Mouse (Mus musculus) stomach, postnatal 0 days (tissue): ENCODE data around the gene Rad51b. TPM values are rescaled to one million over a fixed set of nuclear protein-coding genes. Genes with fewer than 3 reads are reported as not detected.
A peak's percentile ranks its signal among the peaks of the same experiment; 100 is the strongest.

ENCODE experiments used
- ATAC-seq: fragments of 200-750 bp; cut with Nextera tagmentation; 2 replicates; pipeline ENCODE4 v1.8.0; 2017; ENCODE audit not compliant: low FRiP score, low TSS enrichment
- DNase-seq: peaks from one replicate; pipeline ENCODE4 v3.0.0-alpha.2; 2016; ENCODE audit warnings: low spot score
- H3K27ac ChIP-seq: fragments of 300-500 bp; sonication (generic); replicated peaks from 2 replicates; pipeline ENCODE4 v1.5.1; 2014; ENCODE audit warnings: mild to moderate bottlenecking, control low read depth
- H3K27me3 ChIP-seq: fragments of 300-500 bp; sonication (generic); 2 replicates; pipeline ENCODE4 v1.6.1; 2014; ENCODE audit warnings: low read length; ENCODE audit not compliant: control insufficient read depth, insufficient read depth
- H3K36me3 ChIP-seq: fragments of 300-500 bp; sonication (generic); 2 replicates; pipeline ENCODE4 v1.6.1; 2014; ENCODE audit warnings: low read length, mixed read lengths; ENCODE audit not compliant: control insufficient read depth, insufficient read depth
- H3K4me1 ChIP-seq: fragments of 300-500 bp; sonication (generic); replicated peaks from 2 replicates; pipeline ENCODE4 v1.6.1; 2014; ENCODE audit warnings: antibody characterized with exemption; ENCODE audit not compliant: control insufficient read depth, insufficient read depth
- H3K4me2 ChIP-seq: fragments of 300-500 bp; sonication (generic); replicated peaks from 2 replicates; pipeline ENCODE4 v1.6.1; 2014; ENCODE audit warnings: low read depth, mild to moderate bottlenecking, control low read depth, moderate library complexity
- H3K4me3 ChIP-seq: fragments of 300-500 bp; sonication (generic); 2 replicates; pipeline ENCODE4 v1.5.1; 2014; ENCODE audit warnings: low read depth, low read length, control low read depth
- H3K9ac ChIP-seq: fragments of 300-500 bp; sonication (generic); 2 replicates; pipeline ENCODE4 v1.6.1; 2014; ENCODE audit warnings: mild to moderate bottlenecking, low read length, control low read depth, mixed read lengths
- H3K9me3 ChIP-seq: fragments of 300-500 bp; sonication (generic); 2 replicates; pipeline ENCODE4 v1.6.1; 2016; ENCODE audit warnings: low read length; ENCODE audit not compliant: control insufficient read depth
- CTCF ChIP-seq: IDR thresholded peaks from 2 replicates; pipeline ENCODE4 v1.5.1; 2016; ENCODE audit warnings: antibody characterized with exemption, low read depth, mild to moderate bottlenecking, moderate library complexity
- EP300 ChIP-seq: optimal IDR thresholded peaks from 2 replicates; pipeline ENCODE3; 2016; ENCODE audit warnings: antibody characterized with exemption
- WGBS: fragments of 180-500 bp; shearing (Covaris S2); extraction: QIAGEN DNeasy Blood & Tissue Kit; methylation state at CpG from one replicate; pipeline ENCODE4 v1.1.7; 2014; 5-methylcytosine and 5-hydroxymethylcytosine counted together
- polyA plus RNA-seq: library from polyadenylated mRNA; unstranded; fragments of >200 nt; fragmentation: Nextera tagmentation; extraction: Ambion mirVana; gene quantifications from 2 replicates; pipeline ENCODE4 v1.2.1, GENCODE M21; 2015

Rad51b gene
- polyA plus RNA-seq, 1 experiment from 2014 or later, result 2.0 TPM

DNA sequence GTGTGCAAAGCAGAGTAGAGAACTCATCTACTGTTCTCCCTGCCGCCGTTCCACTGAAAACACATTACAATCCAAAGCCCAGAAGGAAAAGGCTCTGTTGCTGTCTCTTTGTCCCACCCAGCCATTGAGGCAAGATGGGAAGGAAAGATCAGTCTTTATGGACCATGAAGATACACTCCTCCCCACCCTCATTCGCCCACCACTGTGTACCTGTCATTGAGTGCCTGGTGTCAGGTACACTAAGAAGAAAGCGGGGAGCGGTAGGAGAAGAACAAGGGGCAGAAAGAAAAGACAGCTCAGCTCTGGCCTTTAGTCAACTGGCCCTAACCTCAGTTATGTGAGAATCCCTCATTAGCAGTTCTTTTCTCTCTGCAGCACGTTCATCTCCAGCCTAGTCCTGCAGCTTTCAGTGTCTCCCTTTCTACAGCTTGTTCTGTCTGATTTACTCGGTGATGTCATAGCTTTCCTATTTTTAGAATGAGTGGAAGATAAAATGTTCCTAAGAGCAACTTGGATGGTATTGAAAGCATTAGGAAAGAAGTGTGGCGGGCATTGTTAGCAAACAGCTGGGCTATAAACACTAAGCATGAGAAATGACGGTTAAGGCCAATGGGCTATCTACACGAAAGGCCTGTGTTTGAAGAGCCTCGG lies 382.3 kb downstream of the Rad51b start:
- H3K4me1 ChIP-seq, result peaks cover 17% of the 10 kb centered on the region
- H3K27me3 ChIP-seq, result no peaks in the 10 kb centered on the region
- no peak for DNase-seq
- H3K4me2 ChIP-seq, result no peak overlapping the region
- H3K36me3 ChIP-seq, result no peaks in the 10 kb centered on the region
- 61% methylated on average over 11 of the region's 11 CpGs for WGBS
- H3K27ac ChIP-seq, result peak overlapping the region; percentile 71
- H3K4me3 ChIP-seq, result no peak overlapping the region
- peak; percentile 9; the same call in 1 of the 2 replicates for ATAC-seq
- TF ChIP-seq EP300, result no peak
- no peak for TF ChIP-seq CTCF
- no peak overlapping the region for H3K9ac ChIP-seq
- no peaks in the 10 kb centered on the region for H3K9me3 ChIP-seq

DNA sequence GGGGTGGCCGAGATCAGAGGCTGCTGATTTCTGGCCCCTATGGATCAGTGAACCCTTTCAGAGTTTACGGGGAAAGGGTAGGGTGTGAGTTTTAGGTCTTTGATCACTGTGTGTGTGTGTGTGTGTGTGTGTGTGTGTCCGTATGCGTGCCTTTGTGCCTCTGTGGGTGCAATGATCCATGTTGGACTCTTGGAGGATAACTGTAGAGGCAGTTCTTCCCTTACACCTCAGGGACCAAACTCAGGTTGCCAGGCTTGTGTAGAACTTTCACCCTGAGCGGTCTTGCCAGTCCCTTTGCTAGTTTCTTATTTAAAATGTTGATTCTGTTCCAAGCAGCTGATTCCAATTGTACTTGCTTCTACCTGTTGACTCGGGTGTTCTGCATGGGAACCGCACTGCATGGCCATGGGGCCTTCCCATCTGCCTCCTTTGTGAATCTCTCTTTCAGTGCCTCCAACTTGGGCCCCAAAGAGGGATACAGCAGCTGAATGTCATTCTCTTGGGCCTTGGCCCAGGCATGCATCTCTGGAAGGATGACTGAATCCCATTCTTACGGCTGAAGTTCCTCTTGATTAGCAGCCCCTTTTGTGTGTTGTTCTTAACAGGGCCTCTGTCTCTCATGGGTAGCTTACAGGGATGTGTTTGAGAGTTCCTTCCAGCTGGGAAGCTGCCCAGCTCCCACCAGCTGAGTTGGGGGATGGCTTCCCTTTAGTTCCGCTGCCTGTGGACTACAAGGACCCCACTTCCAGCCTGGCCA lies 383.0 kb downstream of the Rad51b start:
- TF ChIP-seq CTCF, result no peak
- no peak for TF ChIP-seq EP300
- Histone ChIP-seq H3K36me3 (no peaks in the 10 kb centered on the region), H3K4me3 (no peak overlapping the region), H3K4me1 (peaks cover 13% of the 10 kb centered on the region), H3K27ac (peak overlapping the region; percentile 70), H3K27me3 (no peaks in the 10 kb centered on the region), H3K4me2 (no peak overlapping the region), H3K9me3 (no peaks in the 10 kb centered on the region), H3K9ac (no peak overlapping the region)
- DNase-seq (no peak), ATAC-seq (no peak)
- 69% methylated on average over 9 of the region's 9 CpGs for WGBS

DNA sequence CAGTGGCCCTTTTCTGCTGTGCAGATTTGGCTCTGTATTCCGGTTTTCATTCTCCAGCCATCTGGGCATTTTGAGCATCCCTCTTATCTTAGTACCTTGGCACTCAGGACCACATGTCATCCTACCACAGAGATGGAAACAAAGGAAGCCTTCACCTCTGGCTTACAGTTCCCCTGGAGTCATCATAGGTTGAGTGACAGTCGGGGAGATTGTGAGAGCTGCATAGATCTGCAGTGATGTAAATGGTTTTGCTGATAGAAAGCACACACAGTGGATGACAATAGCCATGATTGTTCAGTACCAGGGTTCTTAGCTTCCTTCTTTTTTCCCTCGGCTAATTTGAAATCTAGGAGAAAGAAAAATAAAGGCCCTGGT lies 383.6 kb downstream of the Rad51b start:
- WGBS, result 62% methylated on average over 3 of the region's 3 CpGs
- TF ChIP-seq EP300 (no peak), CTCF (no peak)

DNA sequence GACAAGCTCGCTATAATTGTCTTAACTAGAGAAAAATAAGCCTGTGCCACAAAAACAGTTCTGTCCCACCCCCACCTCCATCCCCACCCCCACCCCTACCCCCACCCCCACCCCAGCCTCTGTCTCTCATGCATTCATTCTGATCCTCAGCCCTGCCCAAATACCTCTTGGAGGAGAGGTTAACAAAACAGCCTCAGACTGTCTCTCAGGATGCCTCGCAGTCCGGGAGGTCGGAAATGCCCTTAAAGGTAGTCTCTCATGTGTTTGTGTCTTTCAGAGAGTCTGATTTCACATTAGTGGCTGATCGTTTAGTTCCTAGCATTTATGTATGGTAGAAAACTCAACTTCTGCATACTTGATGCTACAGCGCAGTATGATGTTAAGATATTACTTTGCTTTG lies 384.5 kb downstream of the Rad51b start:
- H3K4me2 ChIP-seq, result no peak overlapping the region
- no peak for ATAC-seq
- no peak for DNase-seq
- no peak overlapping the region for H3K9ac ChIP-seq
- H3K27ac ChIP-seq, result no peak overlapping the region
- 85% methylated on average over 6 of the region's 6 CpGs for WGBS
- no peaks in the 10 kb centered on the region for H3K9me3 ChIP-seq
- H3K4me3 ChIP-seq, result no peak overlapping the region
- TF ChIP-seq CTCF, result no peak
- no peak for TF ChIP-seq EP300
- H3K27me3 ChIP-seq, result no peaks in the 10 kb centered on the region
- H3K4me1 ChIP-seq, result peaks cover 8% of the 10 kb centered on the region; the same call in 1 of the 2 replicates
- H3K36me3 ChIP-seq, result no peaks in the 10 kb centered on the region

More for the DNA sequence above, 383.6 kb downstream of the Rad51b start:
- Histone ChIP-seq H3K4me1 (peaks cover 13% of the 10 kb centered on the region), H3K9me3 (no peaks in the 10 kb centered on the region), H3K36me3 (no peaks in the 10 kb centered on the region), H3K27me3 (no peaks in the 10 kb centered on the region), H3K27ac (peak overlapping the region; percentile 70; the same call in 1 of the 2 replicates), H3K4me3 (no peak overlapping the region), H3K9ac (no peak overlapping the region), H3K4me2 (no peak overlapping the region)
- no peak for DNase-seq
- no peak; the same call in 1 of the 2 replicates for ATAC-seq

DNA sequence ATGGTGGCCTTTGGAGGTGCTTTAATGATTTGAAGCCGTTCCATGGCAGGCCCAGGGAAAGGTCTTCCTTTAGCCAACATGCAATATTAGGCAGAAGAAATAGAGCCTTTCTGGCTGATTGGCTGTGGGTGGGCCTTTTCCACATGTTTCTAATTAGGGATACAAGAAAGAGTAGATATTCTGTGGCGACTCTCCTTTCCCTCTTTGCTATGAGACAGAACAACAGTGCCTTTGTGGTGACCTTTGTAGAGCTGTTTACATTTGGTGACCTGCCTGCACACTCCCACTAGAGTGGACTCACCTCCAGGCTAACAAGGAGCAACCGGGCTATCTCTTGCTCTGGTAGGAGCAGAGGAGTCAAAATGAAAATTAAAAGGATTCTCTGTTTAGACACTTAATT lies 386.3 kb downstream of the Rad51b start:
- no peaks in the 10 kb centered on the region for H3K27me3 ChIP-seq
- H3K4me1 ChIP-seq, result peaks cover 7% of the 10 kb centered on the region
- H3K9ac ChIP-seq, result no peak overlapping the region
- no peak overlapping the region for H3K4me3 ChIP-seq
- H3K4me2 ChIP-seq, result no peak overlapping the region
- TF ChIP-seq EP300 (no peak), CTCF (no peak)
- peak overlapping the region; percentile 71 for H3K27ac ChIP-seq
- no peak for ATAC-seq
- no peak for DNase-seq
- no peaks in the 10 kb centered on the region for H3K36me3 ChIP-seq
- WGBS, result 32% methylated on average over 3 of the region's 3 CpGs
- H3K9me3 ChIP-seq, result no peaks in the 10 kb centered on the region

DNA sequence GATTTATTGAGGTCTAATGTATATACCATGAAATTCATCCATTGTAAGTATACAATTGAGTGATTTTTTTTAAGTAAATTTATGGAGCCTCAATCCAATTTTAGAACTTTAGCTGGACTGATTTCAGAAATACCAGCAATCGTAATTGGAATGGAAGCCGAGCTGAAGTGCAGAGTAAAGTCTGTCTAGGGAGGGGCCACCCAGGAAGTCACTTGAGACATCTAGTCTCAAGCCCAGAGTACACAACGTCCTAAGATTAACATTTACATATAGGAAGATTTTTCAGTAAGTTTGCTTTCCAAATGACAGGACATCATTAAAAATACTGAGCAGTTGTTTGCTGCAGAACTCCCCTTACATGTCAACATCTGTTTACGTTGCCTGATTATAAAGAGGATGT lies 386.7 kb downstream of the Rad51b start:
- no peaks in the 10 kb centered on the region for H3K27me3 ChIP-seq
- peaks cover 7% of the 10 kb centered on the region for H3K4me1 ChIP-seq
- no peak overlapping the region for H3K9ac ChIP-seq
- no peaks in the 10 kb centered on the region for H3K36me3 ChIP-seq
- WGBS, result 34% methylated on average over 4 of the region's 4 CpGs
- H3K9me3 ChIP-seq, result no peaks in the 10 kb centered on the region
- ATAC-seq (peak; percentile 47; the same call in 1 of the 2 replicates), DNase-seq (no peak)
- no peak overlapping the region for H3K4me3 ChIP-seq
- H3K4me2 ChIP-seq, result no peak overlapping the region
- no peak overlapping the region for H3K27ac ChIP-seq
- TF ChIP-seq CTCF (no peak), EP300 (no peak)
